Mouse (Mus musculus): ENCODE data around the gene Tmem219.

- TF ChIP-seq CTCF (IDR thresholded peaks at IDR 0.05; ENCODE audit: borderline replicate concordance, insufficient read depth, low read length) (no peak), POLR2A (IDR thresholded peaks at IDR 0.05; ENCODE audit: low read depth, low read length) (no peak)
Measured at GRCm38 (mm10) chr7:126870520-126870891, 52.2 kb downstream of the Tmem219 start.
